Mouse (Mus musculus) kidney, embryonic 16.5 days (tissue): Measurements from ENCODE around the gene Sebox. TPM values are rescaled to one million over a fixed set of nuclear protein-coding genes. Genes with fewer than 3 reads are reported as not detected.
"Not testable (repeated sequence)": the region's sequence is repeated elsewhere in the genome, so short reads cannot be mapped to it uniquely, and the experiment has no call there.

Experiments
- ATAC-seq: fragments of 200-750 bp; cut with Nextera tagmentation; 2 replicates; pipeline ENCODE4 v1.8.0; 2017; ENCODE audit warnings: moderate TSS enrichment; ENCODE audit not compliant: low FRiP score, low TSS enrichment
- H3K27ac ChIP-seq: fragments of 300-500 bp; sonication (generic); 2 replicates; pipeline ENCODE4 v1.5.1; 2014; ENCODE audit warnings: low read length
- H3K27me3 ChIP-seq: fragments of 300-500 bp; sonication (generic); 2 replicates; pipeline ENCODE4 v1.6.1; 2014; ENCODE audit warnings: low read length, control low read depth, mixed read lengths; ENCODE audit not compliant: insufficient read depth
- H3K36me3 ChIP-seq: fragments of 300-500 bp; sonication (generic); 2 replicates; pipeline ENCODE4 v1.6.1; 2014; ENCODE audit warnings: low read length, control low read depth, mixed read lengths; ENCODE audit not compliant: insufficient read depth
- H3K4me1 ChIP-seq: fragments of 300-500 bp; sonication (generic); 2 replicates; pipeline ENCODE4 v1.6.1; 2014; ENCODE audit warnings: low read length, control low read depth, mixed read lengths; ENCODE audit not compliant: insufficient read depth
- H3K4me2 ChIP-seq: fragments of 300-500 bp; sonication (generic); replicated peaks from 2 replicates; pipeline ENCODE4 v1.6.1; 2014; ENCODE audit warnings: low read depth, low read length
- H3K4me3 ChIP-seq: fragments of 300-500 bp; sonication (generic); 2 replicates; pipeline ENCODE4 v1.5.1; 2014; ENCODE audit warnings: mild to moderate bottlenecking, low read length
- H3K9ac ChIP-seq: fragments of 300-500 bp; sonication (generic); replicated peaks from 2 replicates; pipeline ENCODE4 v1.6.1; 2014; ENCODE audit warnings: low read length
- H3K9me3 ChIP-seq: fragments of 300-500 bp; sonication (generic); 2 replicates; pipeline ENCODE4 v1.6.1; 2016; ENCODE audit warnings: low read length, control low read depth
- WGBS: fragments of 180-500 bp; shearing (Covaris S2); extraction: QIAGEN DNeasy Blood & Tissue Kit; methylation state at CpG from one replicate; pipeline ENCODE4 v1.1.7; 2014; 5-methylcytosine and 5-hydroxymethylcytosine counted together
- polyA plus RNA-seq: library from polyadenylated mRNA; unstranded; fragments of >200 nt; fragmentation: Nextera tagmentation; extraction: Ambion mirVana; gene quantifications from 2 replicates; pipeline ENCODE4 v1.2.1, GENCODE M21; 2015

Gene Sebox
- polyA plus RNA-seq, 1 experiment from 2014 or later, result not detected

DNA sequence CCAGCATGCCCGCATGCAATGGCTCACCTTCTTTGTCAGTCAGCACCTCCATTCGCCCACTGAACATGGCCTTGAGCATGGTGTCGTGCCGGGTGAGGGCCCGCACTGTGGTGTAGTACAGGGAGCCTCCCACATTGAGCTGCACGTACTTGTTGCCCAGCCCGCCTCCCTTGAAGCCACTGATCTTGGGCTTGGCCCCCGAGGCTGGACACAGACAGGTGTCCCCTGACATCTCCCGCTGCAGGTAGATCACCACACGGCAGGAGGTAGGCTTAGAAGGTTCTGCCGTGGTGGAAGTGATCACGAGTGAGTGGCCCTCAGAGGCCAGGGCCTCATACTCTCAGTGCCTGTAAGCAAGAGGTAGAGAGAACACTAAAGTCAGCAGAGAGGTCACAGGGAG, 26.8 kb downstream of the Sebox start:
- no peak for ATAC-seq
- H3K27ac ChIP-seq, result peak overlapping the region; percentile 80; the same call in 1 of the 2 replicates
- peaks cover 46% of the 10 kb centered on the region for H3K36me3 ChIP-seq

DNA sequence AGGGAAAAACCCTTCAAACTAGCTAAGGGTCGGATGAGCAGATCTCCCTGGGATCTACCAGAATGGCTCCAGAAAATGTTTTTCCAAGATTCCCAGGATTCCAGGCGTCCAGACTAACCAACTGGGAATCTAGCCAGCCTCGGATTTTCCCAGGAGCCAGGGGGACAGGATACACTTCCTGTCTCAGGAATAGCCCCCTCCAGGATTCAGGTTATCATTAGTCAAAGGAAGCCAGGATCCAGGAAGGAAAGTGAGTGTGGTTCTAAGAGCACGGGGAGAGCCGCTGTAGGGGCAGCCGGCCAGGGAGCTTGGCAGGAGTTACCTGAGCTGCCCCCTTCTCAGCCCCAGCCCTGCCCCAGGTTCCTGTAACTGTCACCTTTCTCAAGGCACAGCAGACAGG, 27.8 kb downstream of the Sebox start:
- peak overlapping the region; percentile 19; the same call in 1 of the 2 replicates for H3K4me2 ChIP-seq

More for the DNA sequence above, 26.8 kb downstream of the Sebox start:
- peaks cover 27% of the 10 kb centered on the region for H3K4me1 ChIP-seq
- no peak overlapping the region for H3K4me3 ChIP-seq
- no peak overlapping the region for H3K4me2 ChIP-seq
- H3K27me3 ChIP-seq, result no peaks in the 10 kb centered on the region
- H3K9me3 ChIP-seq, result no peaks in the 10 kb centered on the region
- no peak overlapping the region for H3K9ac ChIP-seq
- WGBS, result 73% methylated on average over 12 of the region's 12 CpGs

DNA sequence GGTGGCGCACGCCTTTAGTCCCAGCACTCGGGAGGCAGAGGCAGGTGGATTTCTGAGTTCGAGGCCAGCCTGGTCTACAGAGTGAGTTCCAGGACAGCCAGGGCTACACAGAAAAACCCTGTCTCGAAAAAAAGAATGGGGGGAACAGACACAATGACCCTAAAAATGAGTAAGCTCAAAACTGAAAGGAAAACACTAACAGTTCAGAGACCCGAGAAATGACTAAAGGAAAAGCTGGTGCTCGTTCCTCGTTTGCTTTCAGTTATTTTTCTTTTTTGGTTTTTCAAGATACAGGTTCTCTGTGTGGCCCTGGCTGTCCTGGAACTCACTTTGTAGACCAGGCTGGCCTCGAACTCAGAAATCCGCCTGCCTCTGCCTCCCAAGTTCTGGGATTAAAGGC, 28.3 kb downstream of the Sebox start:
- H3K4me2 ChIP-seq, H3K9me3 ChIP-seq, ATAC-seq, H3K9ac ChIP-seq, H3K27me3 ChIP-seq, H3K4me3 ChIP-seq: not testable (repeated sequence)
- peaks cover 30% of the 10 kb centered on the region for H3K36me3 ChIP-seq
- WGBS, result 87% methylated on average over 10 of the region's 10 CpGs
- peak overlapping the region; percentile 80 for H3K27ac ChIP-seq
- H3K4me1 ChIP-seq, result peaks cover 29% of the 10 kb centered on the region

More for the DNA sequence above, 27.8 kb downstream of the Sebox start:
- H3K4me3 ChIP-seq, result no peak overlapping the region
- no peaks in the 10 kb centered on the region for H3K9me3 ChIP-seq
- H3K9ac ChIP-seq, result 0 out of 2 replicates have a peak overlapping the region, but pooled peaks have one; percentile 29
- peaks cover 35% of the 10 kb centered on the region for H3K36me3 ChIP-seq
- no peak for ATAC-seq
- WGBS, result 55% methylated on average over 6 of the region's 6 CpGs
- H3K27me3 ChIP-seq, result no peaks in the 10 kb centered on the region
- peak overlapping the region; percentile 80 for H3K27ac ChIP-seq
- H3K4me1 ChIP-seq, result peaks cover 29% of the 10 kb centered on the region

DNA sequence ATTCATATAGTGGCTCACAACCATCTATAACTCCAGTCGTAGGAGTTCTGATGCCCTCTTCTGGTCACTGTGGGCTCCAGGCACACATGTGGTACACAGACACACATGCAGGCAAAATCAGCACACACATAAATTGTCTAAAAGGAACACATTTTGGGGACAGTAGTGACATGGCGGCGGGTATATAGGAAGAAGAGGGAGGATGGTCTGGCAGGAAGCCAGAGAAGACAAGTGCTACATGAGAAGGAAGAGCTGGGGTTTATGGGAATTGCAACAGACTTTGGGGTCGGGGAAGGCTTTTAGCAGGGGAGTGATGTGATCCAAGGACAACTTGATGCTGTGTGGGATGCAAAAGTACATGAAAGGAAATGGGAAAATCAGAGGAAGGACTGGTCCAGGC, 31.3 kb downstream of the Sebox start:
- no peak overlapping the region for H3K27ac ChIP-seq
- no peaks in the 10 kb centered on the region for H3K9me3 ChIP-seq
- WGBS, result 82% methylated on average over 4 of the region's 4 CpGs

GRCm38 (mm10) chr11:78535376-78536079, 32.3 kb downstream of the Sebox start:
- under 1% methylated on average over 23 of the region's 23 CpGs for WGBS
- peak; percentile 7; the same call in 1 of the 2 replicates for ATAC-seq

More for the DNA sequence above, 31.3 kb downstream of the Sebox start:
- peaks cover 34% of the 10 kb centered on the region for H3K4me1 ChIP-seq
- H3K4me2 ChIP-seq, result peak overlapping the region; percentile 76
- no peaks in the 10 kb centered on the region for H3K27me3 ChIP-seq
- no peak for ATAC-seq
- H3K4me3 ChIP-seq, result peak overlapping the region; percentile 87
- H3K36me3 ChIP-seq, result peaks cover 6% of the 10 kb centered on the region
- H3K9ac ChIP-seq, result peak overlapping the region; percentile 84; the same call in 1 of the 2 replicates

DNA sequence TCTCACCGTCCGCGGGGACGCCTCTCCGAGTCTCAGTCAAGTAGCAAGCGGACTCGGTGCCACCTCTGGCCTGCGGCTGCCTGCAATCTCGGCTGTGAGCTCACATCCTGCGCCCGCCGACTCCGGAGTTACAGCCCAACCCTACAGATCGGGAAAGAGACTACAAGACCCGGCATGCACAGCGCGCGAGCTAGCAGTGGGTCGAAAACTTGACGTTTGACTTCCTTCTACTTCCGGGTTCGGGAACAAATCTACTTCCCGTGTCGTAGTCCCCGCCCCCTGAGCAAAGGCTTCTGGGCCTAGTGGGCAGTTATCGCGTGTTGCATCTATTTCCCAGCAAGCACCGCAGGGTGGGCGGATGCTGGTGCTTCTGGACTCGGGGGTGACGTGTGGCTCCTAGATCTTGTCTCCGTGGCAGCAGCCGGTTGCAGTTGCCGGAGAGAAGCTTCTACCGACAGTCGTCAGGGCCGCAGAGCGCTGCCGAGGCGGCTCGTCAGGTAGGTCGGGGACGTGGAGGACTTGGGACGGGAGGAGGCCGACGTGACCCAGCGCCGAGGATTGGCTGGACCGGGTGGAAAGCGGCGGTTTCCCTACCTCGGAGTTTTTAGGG, 32.9 kb downstream of the Sebox start, which contains the start of the genes Tnfaip1 and Ift20:
TSS of gene Tnfaip1 (minus strand) at position 253 of the 610 bp plus-strand sequence.
TSS of gene Ift20 (plus strand) at position 282 of the 610 bp plus-strand sequence.
- Histone ChIP-seq H3K27ac (peak within 1 kb of the TSS; percentile 96), H3K4me2 (peak within 1 kb of the TSS; percentile 79), H3K36me3 (peaks cover 15% of the 10 kb centered on the region), H3K27me3 (no peaks in the 10 kb centered on the region), H3K4me3 (peak within 1 kb of the TSS; percentile 87), H3K4me1 (peaks cover 20% of the 10 kb centered on the region), H3K9ac (peak within 1 kb of the TSS; percentile 88), H3K9me3 (no peaks in the 10 kb centered on the region)
- peak; percentile 98 for ATAC-seq
- whole genome bisulfite sequencing, result under 1% methylated on average over 52 of the region's 52 CpGs

More at GRCm38 (mm10) chr11:78535376-78536079, 32.3 kb downstream of the Sebox start:
- Histone ChIP-seq H3K9ac (peak overlapping the region; percentile 84), H3K4me3 (peak overlapping the region; percentile 87), H3K4me2 (peak overlapping the region; percentile 76), H3K4me1 (peaks cover 27% of the 10 kb centered on the region), H3K36me3 (peaks cover 9% of the 10 kb centered on the region), H3K27me3 (no peaks in the 10 kb centered on the region), H3K9me3 (no peaks in the 10 kb centered on the region), H3K27ac (peak overlapping the region; percentile 96)

- WGBS, result 2% methylated on average over 14 of the region's 14 CpGs
- peak overlapping the region; percentile 82 for H3K27ac ChIP-seq
- peak overlapping the region; percentile 79 for H3K4me2 ChIP-seq
- peak; percentile 5 for ATAC-seq
- H3K27me3 ChIP-seq, result no peaks in the 10 kb centered on the region
- H3K36me3 ChIP-seq, result peaks cover 18% of the 10 kb centered on the region
- no peaks in the 10 kb centered on the region for H3K9me3 ChIP-seq
- H3K4me1 ChIP-seq, result peaks cover 18% of the 10 kb centered on the region
- H3K4me3 ChIP-seq, result peak overlapping the region; percentile 87
- peak overlapping the region; percentile 88 for H3K9ac ChIP-seq
These were observed 33.4 kb downstream of the Sebox start for GRCm38 (mm10) chr11:78536690-78537084.

GRCm38 (mm10) chr11:78540358-78540757, 37.1 kb downstream of the Sebox start:
- Histone ChIP-seq H3K4me2 (no peak overlapping the region), H3K9ac (no peak overlapping the region), H3K4me3 (no peak overlapping the region), H3K27me3 (no peaks in the 10 kb centered on the region), H3K9me3 (no peaks in the 10 kb centered on the region), H3K27ac (no peak overlapping the region), H3K4me1 (peaks cover 11% of the 10 kb centered on the region), H3K36me3 (peaks cover 25% of the 10 kb centered on the region)
- ATAC-seq, result no peak
- 94% methylated on average over 3 of the region's 3 CpGs for WGBS

- Histone ChIP-seq H3K27ac (no peak overlapping the region), H3K9ac (no peak overlapping the region), H3K4me3 (no peak overlapping the region), H3K4me2 (no peak overlapping the region), H3K27me3 (no peaks in the 10 kb centered on the region), H3K36me3 (peaks cover 24% of the 10 kb centered on the region), H3K9me3 (no peaks in the 10 kb centered on the region), H3K4me1 (peaks cover 10% of the 10 kb centered on the region)
- 94% methylated on average over 7 of the region's 7 CpGs for WGBS
- no peak for ATAC-seq
These were observed 41.3 kb downstream of the Sebox start for GRCm38 (mm10) chr11:78544449-78545111.
